Mouse (Mus musculus) ES-CJ7 (cell line): ENCODE data around the gene Gm3250.
A peak's percentile ranks its signal among the peaks of the same experiment; 100 is the strongest.
"Not testable (repeated sequence)": the region's sequence is repeated elsewhere in the genome, so short reads cannot be mapped to it uniquely, and the experiment has no call there.

Experiments
- DNase-seq: peaks from one replicate; pipeline ENCODE4 v3.0.0; 2011; ENCODE audit warnings: low read depth, low spot score

The Gm3250 gene

DNA sequence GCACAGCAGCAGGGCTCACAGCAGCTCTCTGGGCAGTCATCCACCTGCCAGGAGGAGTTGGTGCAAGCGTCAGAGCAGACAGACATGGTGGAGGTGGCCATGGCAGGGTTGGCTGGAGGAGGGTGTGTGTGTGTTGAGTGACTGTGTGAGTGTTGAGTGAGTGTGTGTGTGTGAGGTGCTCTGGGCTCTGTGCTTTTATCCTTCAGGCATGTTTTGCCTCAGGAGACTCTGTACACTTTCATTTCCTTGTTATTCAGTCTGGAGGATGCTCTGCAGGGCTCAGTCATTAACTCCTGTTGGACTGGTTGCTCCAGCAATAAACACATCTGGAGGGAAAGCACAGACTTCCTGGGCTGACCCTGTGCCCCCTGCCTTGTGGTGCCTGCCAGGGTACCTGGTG is 31.1 kb downstream of the Gm3250 start, which contains the start of gene Gm9736:
TSS of gene Gm9736 (minus strand) at position 101 of the 400 bp plus-strand sequence.
- DNase-seq: not testable (repeated sequence)

DNA sequence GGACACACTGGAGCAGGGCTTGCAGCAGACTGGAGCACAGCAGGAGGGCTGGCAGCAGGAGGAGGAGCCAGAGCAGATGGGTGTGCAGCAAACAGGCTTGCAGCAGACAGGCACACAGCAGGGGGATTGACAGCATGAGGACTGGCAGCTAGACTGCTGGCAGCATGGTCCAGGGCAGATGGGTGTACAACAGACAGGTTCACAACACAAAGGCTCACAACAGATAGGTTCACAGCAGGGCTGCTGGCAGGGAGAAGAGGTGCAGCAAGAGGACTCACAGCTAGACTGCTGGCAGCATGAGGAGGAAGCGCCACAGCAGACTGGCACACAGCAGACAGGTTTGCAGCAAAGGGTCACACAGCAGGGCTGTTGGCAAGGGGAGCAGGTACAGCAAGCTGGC is 31.7 kb downstream of the Gm3250 start:
- DNase-seq: not testable (repeated sequence)

DNA sequence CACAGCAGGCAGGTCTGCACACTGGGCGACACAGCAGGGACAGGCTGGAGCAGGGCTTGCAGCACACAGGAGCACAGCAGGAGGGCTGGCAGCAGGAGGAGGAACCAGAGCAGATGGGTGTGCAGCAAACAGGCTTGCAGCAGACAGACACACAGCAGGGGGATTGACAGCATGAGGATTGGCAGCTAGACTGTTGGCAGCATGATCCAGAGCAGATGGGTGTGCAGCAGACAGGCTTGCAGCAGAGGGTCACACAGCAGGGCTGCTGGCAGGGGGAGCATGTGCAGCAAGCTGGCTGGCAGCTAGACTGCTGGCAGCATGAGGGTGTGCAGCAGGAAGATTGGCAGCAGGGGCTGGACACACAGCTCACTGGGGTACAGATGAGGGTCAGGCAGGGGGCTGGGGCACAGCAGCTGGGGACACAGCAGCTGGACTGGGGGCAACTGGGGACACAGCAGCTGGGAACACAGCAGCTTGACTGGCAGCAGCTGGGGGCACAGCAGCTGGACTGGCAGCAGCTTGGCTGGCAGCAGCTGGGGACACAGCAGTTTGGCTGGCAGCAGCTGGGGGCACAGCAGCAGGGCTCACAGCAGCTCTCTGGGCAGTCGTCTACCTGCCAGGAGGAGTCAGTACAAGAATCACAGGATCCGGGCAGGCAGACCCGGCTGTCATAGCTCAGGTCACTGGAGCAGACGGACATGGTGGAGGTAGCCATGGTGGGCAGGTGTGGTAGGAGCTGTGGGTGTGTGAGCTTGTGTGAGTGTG is 40.2 kb downstream of the Gm3250 start, which contains the start of gene Gm18596:
TSS of gene Gm18596 (minus strand) at position 715 of the 765 bp plus-strand sequence.
- not testable (repeated sequence) for DNase-seq

DNA sequence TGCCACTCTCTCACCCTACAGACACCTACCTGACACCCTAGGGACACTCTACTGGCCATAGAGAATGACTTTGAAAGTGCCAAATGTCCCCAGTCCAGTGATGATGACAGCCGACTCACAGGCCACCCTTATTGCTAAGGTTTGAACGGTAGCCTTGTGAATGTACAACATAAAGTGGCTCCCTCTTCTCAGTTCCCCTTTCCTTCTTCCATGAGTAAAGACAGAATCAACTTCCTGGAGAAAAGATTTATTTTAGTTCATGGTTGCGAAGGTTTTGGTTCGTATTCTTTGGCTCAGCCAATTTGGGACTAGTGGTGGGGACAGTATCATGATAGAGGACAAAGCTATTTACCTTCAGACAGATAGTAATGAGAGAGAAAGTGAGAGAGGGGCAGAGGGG is 43.4 kb downstream of the Gm3250 start:
- DNase-seq: no peak

DNA sequence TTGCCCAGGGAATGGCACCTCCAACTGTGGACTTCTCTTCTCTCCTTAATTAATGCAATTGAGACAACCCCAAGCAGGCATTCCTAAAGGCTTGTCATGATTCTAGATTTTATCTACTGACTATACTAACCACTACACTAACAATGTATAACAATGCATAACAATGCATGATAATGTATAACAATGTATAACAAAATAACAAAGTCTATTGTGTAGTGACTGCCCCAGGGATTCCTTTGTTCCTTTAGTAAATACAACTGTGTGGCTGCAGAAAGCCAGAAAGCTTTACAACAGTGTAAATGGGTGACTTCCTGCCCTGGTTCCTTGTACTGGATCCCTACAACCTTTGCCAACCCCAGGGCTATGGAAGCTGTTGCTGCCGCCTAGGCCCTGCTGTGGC is 46.4 kb downstream of the Gm3250 start:
- DNase-seq: peak; percentile 12
